Mouse (Mus musculus): ENCODE data around the gene Psmd2.
A peak's percentile ranks its signal among the peaks of the same experiment; 100 is the strongest.

GRCm38 (mm10) chr16:20708939-20709734 lies 57.7 kb downstream of the Psmd2 start:
- TF ChIP-seq POLR2A (IDR thresholded peaks at IDR 0.05; ENCODE audit: low read depth, low read length) (no peak), CTCF (IDR thresholded peaks at IDR 0.05; ENCODE audit: extremely low read depth, insufficient read depth, insufficient read length, insufficient replicate concordance) (peak; percentile 73; the same call in 1 of the 2 replicates)

Data from spleen, adult 2 months (tissue).